23 mouse cellular contexts compared by ENCODE assay signal in the genomic region with DNA sequence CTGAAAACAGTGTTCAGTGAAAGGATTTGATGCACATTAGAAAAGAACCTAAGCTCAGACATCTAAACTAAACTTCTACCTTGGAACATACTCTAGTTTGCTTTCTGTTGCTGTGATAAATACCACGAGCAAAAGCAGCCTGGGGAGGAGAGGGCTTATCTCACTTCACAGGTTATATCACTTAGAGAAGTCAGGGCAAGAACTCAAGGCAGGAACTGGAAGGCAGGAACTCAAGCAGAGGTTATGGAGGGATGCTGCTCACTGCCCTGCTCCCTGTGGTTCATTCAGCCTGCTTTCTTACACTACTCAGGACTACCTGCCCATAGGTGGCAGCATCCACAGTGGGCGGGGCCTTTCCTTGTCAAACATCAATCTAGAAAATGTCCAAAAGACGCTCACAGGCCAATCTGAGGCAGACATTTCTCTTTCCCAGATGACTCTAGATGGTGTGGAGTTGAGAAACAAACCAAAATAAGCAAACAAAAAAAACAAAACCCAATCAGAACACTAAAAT.
"Had no signal": no experiment of that assay in that cellular context is flagged by ENCODE, and none has a peak within 500 bp of the region (broad histone marks: within the 10 kb centered on the region; RNA-seq: fewer than 3 reads in every experiment).

No protein-coding gene starts in this region.

- H3K36me3 ChIP-seq: limb, embryonic 12.5 days; limb, embryonic 15.5 days; midbrain, embryonic 10.5 days; midbrain, embryonic 13.5 days; neural tube, embryonic 12.5 days; neural tube, embryonic 15.5 days; stomach, embryonic 15.5 days had no signal

- H3K9me3 ChIP-seq: limb, embryonic 15.5 days; midbrain, embryonic 10.5 days; midbrain, embryonic 13.5 days; neural tube, embryonic 12.5 days; neural tube, embryonic 15.5 days; stomach, embryonic 15.5 days had no signal

- H3K4me2 ChIP-seq: limb, embryonic 12.5 days; limb, embryonic 15.5 days; liver, embryonic 11.5 days; lung, embryonic 14.5 days; midbrain, embryonic 13.5 days; neural tube, embryonic 12.5 days; neural tube, embryonic 15.5 days; stomach, embryonic 15.5 days had no signal

- ATAC-seq: liver, postnatal 0 days; lung, postnatal 0 days; midbrain, embryonic 13.5 days had no signal

- H3K27me3 ChIP-seq: limb, embryonic 12.5 days; limb, embryonic 15.5 days; megakaryocyte, embryonic 14.5 days; neural tube, embryonic 12.5 days; neural tube, embryonic 15.5 days; stomach, embryonic 15.5 days had no signal

- H3K4me3 ChIP-seq: limb, embryonic 12.5 days; limb, embryonic 15.5 days; megakaryocyte, embryonic 14.5 days; midbrain, embryonic 10.5 days; midbrain, embryonic 13.5 days; neural tube, embryonic 12.5 days; neural tube, embryonic 15.5 days; stomach, embryonic 15.5 days had no signal

- DNase-seq: kidney, adult 18-20 months; kidney, postnatal 36 days; left cerebral cortex, postnatal 4 days; liver, postnatal 0 days; lung, embryonic 14.5 days; retina, postnatal 1 day; right cerebral cortex, postnatal 25 days; spleen, adult 18-20 months; thymus, adult 18-20 months; thymus, postnatal 36 days had no signal

- H3K4me1 ChIP-seq: midbrain, embryonic 13.5 days; neural tube, embryonic 12.5 days; neural tube, embryonic 15.5 days had no signal

- H3K9ac ChIP-seq: limb, embryonic 12.5 days; limb, embryonic 15.5 days; liver, embryonic 14.5 days; liver, postnatal 0 days; lung, embryonic 14.5 days; midbrain, embryonic 13.5 days; neural tube, embryonic 12.5 days; neural tube, embryonic 15.5 days; stomach, embryonic 15.5 days had no signal

- H3K27ac ChIP-seq: kidney, postnatal 0 days; limb, embryonic 12.5 days; limb, embryonic 15.5 days; liver, embryonic 14.5 days; macrophage; midbrain, embryonic 10.5 days; midbrain, embryonic 13.5 days; neural tube, embryonic 12.5 days; neural tube, embryonic 15.5 days; stomach, embryonic 15.5 days had no signal
